Mouse (Mus musculus) kidney, postnatal 10 days (tissue): ENCODE measurements around the gene Nyap2.
"Not testable (repeated sequence)": the region's sequence is repeated elsewhere in the genome, so short reads cannot be mapped to it uniquely, and the experiment has no call there.

ENCODE experiments used
- DNase-seq: peaks from one replicate; pipeline ENCODE4 v3.0.0; 2021; ENCODE audit warnings: mixed read lengths

The Nyap2 gene

DNA sequence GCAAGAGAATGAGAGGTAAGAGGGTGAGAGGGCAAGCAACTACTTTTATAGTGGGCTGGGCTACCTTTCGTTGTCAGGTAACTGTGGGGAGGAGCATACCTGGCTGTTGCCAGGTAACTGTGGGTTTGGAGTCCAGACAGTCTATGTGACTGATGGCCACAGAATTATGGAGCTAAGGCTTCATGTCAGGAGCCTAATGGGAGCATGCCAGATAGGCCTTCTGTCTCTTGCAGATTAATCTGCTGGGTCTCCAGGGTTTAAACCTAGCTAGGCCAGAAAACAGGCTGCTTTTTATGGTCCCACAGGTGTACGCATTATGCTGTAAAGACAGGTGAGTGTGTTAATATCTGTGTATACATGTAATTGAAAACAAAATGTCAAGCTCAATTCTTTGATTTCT lies 132.8 kb downstream of the Nyap2 start:
- no peak for DNase-seq

- no peak for DNase-seq
These were observed 134.7 kb downstream of the Nyap2 start for GRCm38 (mm10) chr1:81211491-81211890.

GRCm38 (mm10) chr1:81219790-81220189 lies 143.0 kb downstream of the Nyap2 start:
- DNase-seq = no peak

DNA sequence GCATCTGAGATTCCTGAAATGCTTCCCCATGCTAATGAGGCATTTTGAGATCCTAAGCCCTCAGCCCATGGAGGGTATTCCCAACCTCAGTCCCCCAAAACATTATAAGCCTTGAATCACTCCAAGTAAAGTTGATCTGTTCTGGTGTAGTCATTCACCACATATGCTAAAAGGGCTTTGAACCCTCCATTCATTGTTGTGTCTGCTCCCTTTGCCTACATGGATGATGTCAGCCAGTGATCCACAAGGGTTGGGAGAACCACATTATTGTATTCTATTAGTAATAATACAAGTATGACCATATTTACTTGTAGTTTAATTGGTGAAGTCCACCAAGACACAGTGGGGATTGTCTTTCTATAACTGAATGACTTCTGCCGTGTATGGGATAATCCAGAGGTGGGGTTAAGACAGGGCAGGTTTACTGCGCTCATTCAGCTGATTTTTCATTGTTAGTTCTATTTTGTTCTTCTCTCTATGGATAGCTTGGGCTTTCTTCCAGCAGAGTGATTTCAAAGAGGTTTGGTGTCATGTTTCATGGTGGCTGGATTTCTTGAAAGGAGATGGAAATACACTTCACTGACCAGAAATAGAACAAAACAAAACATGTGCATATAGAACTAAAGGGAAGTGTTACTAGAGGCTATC lies 155.1 kb downstream of the Nyap2 start:
- no peak for DNase-seq

GRCm38 (mm10) chr1:81232407-81232789 lies 155.6 kb downstream of the Nyap2 start:
- not testable (repeated sequence) for DNase-seq

GRCm38 (mm10) chr1:81248447-81249205 lies 171.9 kb downstream of the Nyap2 start:
- DNase-seq = no peak

GRCm38 (mm10) chr1:81250068-81250467 lies 173.3 kb downstream of the Nyap2 start:
- no peak for DNase-seq

DNA sequence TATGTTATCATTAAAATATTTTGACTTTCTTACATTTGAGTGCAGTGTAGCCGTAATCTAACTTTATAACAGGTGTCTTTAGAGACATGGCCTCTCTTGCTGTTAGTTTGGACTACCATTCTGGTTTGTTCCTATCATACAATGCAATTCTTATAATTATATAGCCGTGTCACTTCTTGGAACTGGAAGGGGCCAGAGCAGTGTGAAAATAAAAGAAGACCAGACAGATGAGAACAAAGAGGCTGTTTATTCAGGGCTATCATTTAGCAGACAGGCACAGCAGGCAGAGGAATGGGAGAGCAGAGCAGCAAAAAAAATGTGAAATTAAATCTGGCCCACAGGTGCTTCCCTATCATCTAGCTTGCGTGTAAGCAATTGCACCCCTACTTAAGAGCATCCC lies 189.7 kb downstream of the Nyap2 start:
- DNase-seq = no peak

- peak; percentile 8 for DNase-seq
These were observed 204.2 kb downstream of the Nyap2 start for GRCm38 (mm10) chr1:81280978-81281377.

- DNase-seq = no peak
These were observed 208.9 kb downstream of the Nyap2 start for GRCm38 (mm10) chr1:81285633-81286032.

GRCm38 (mm10) chr1:81287088-81287487 lies 210.3 kb downstream of the Nyap2 start:
- no peak for DNase-seq

DNA sequence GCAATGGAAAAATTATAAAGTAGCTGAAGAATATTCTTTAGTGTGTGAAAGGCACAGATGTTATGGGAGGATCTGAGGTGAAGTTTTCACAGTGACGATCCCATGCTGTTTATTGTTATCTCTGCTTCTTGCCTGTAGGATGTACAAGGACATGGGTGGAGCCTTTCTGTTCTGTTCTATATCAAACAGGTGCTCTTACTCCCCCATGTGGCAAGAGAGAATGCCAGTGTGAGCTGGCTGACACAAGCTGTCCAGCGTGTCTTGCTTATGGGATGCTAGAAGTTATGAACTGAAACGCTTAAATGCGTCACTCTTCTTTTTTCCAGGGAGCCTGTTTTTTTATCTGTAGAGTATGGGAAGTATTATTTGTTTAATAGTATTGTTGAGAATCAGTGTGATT lies 224.0 kb downstream of the Nyap2 start:
- DNase-seq = peak; percentile 21

GRCm38 (mm10) chr1:81301661-81302060 lies 224.9 kb downstream of the Nyap2 start:
- DNase-seq = peak; percentile 55

GRCm38 (mm10) chr1:81303389-81303788 lies 226.6 kb downstream of the Nyap2 start:
- peak; percentile 14 for DNase-seq

- DNase-seq = no peak
These were observed 230.7 kb downstream of the Nyap2 start for GRCm38 (mm10) chr1:81307407-81307806.

- no peak for DNase-seq
These were observed 231.2 kb downstream of the Nyap2 start for GRCm38 (mm10) chr1:81307934-81308333.

DNA sequence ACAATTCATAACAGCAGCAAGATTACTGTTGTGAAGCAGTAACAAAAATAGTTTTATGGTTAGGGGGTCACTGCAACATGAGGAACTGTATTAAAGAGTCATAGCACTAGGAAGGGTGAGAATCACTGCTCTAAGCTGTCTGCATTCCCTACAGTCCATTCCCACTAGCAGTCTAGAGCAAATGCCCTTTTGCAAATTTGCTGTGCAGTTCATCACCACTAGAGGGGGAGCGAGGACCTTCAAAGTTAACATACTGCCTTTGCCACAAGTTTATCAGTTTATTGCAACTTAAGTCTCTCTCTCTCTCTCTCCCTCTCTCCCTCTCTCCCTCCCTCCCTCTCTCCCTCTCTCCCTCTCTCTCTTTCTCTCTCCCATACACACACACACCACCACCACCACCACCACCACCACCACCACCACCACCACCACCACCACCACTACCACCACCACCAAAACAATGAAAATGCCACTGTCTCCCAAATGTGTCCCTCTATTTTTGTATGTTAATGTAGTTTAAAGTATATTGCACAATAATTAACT lies 233.4 kb downstream of the Nyap2 start:
- peak; percentile 82 for DNase-seq

DNA sequence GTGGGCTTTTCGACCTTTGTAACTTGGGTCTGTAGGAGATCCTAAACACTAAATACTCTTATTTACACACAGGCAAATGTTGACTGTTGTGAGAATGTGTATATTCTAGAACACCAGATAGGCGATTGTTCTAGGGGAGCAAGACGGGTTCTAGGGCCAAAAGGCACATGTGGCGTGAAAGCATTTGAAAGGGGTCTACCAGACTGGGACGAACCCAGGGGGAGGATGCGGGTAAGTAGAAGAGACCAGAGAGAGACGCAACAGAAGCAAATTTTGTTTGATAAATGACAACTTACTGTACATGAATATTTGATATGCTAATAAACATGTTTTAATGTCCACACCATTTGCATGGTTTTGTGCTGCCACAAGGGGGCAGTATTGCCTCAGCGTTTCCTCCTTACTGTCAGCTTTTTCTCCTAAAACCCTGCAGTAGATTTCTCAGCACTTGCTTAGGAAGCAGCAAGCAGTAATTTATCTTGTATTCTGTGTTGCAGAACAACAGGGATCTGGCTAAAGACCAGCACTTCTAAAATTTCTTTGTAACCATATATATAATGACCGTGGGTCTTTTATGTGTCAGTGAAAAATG lies 239.7 kb downstream of the Nyap2 start:
- peak; percentile 86 for DNase-seq

- DNase-seq = no peak
These were observed 240.3 kb downstream of the Nyap2 start for GRCm38 (mm10) chr1:81316995-81317413.

GRCm38 (mm10) chr1:81387722-81388121 lies 311.0 kb downstream of the Nyap2 start:
- no peak for DNase-seq
